Comparison of ENCODE assay signal across 8 mouse cellular contexts in the genomic region with DNA sequence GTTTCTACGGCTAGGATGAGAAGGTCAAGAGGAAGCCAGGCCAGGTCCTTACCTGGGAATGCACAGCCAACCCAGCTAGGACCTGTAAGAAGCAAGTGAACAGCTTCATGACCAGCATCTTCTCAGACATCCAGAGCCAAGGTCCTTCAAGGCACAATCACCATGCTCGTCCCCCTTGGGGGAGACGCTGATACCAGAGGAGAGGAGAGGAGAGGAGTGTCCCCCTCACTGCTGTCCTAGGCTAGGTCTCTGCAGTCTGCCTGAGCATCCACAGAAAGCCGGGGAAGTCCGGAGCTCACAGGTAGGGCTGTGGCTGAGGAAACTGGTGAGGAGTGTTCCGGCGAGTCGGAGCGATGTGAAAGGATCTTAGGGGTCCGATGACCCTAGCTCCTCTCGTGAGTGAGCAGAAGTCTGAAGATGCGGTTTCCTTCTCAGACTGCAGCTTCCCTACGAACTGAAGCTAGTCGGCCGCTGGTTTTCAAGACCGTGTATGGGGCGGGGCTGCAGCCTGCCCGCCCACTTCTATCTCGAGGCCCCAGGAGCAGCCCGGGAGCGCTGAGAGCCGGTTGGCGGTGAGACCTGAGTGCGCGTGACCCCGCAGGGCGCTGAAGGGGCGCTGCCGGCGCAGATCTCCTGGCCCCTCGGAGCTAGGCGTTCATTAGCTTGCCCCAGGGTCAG. TPM values are rescaled to one million over a fixed set of nuclear protein-coding genes. Genes with fewer than 3 reads are reported as not detected.
A peak's percentile ranks its signal among the peaks of the same experiment; 100 is the strongest.
DNase-seq lines count a peak whose midpoint lies in the region; ATAC-seq lines count a peak whose summit lies in the region.

No protein-coding gene starts in this region.

- H3K4me1 ChIP-seq in forebrain, embryonic 10.5 days = peaks cover 50% of the 10 kb centered on the region
- peaks cover 34% of the 10 kb centered on the region for H3K4me1 ChIP-seq in hindbrain, embryonic 16.5 days (ENCODE audit: control insufficient read depth, insufficient read depth, low read depth, low read length)
- peaks cover 16% of the 10 kb centered on the region for H3K4me1 ChIP-seq in liver, embryonic 15.5 days (replicated peaks)

- ATAC-seq in hindbrain, embryonic 16.5 days = no peak
- 0 out of 2 replicates have a peak, but pooled peaks have one; percentile 49 for ATAC-seq in liver, embryonic 15.5 days (ENCODE audit: insufficient read depth)

- H3K4me2 ChIP-seq in hindbrain, embryonic 16.5 days (ENCODE audit: low read length) = peak overlapping the region; percentile 78
- H3K4me2 ChIP-seq in liver, embryonic 15.5 days = peak overlapping the region; percentile 65

- H3K27ac ChIP-seq in forebrain, embryonic 10.5 days = peak overlapping the region; percentile 60
- no peak overlapping the region for H3K27ac ChIP-seq in hindbrain, embryonic 16.5 days (ENCODE audit: low read depth, low read length)
- H3K27ac ChIP-seq in liver, embryonic 15.5 days (replicated peaks) = no peak overlapping the region

- 3% methylated on average over 32 of the region's 32 CpGs for WGBS in forebrain, embryonic 10.5 days
- 4% methylated on average over 32 of the region's 32 CpGs for whole genome bisulfite sequencing in hindbrain, embryonic 16.5 days
- WGBS in liver, embryonic 15.5 days (ENCODE audit: insufficient replicate concordance) = 2% methylated on average over 32 of the region's 32 CpGs

- peak; percentile 65 for DNase-seq in CD4-positive helper T cell, adult 2 months (ENCODE audit: low read depth, low spot score)
- peak; percentile 57 for DNase-seq in Muller cell, postnatal 12 days (ENCODE audit: inconsistent ontology term)
- peak; percentile 37 for DNase-seq in forebrain, embryonic 10.5 days (ENCODE audit: extremely low spot score, low spot score)
- DNase-seq in natural killer cell, adult 2 months (ENCODE audit: low spot score in 2 of 2) = peak; percentile 19 to 44
- DNase-seq in right cerebral cortex, postnatal 36 days (ENCODE audit: low spot score in 2 of 2) = no peak
- DNase-seq in urinary bladder, postnatal 36 days (ENCODE audit: low spot score in 2 of 2) = no peak

- peak overlapping the region; percentile 63 for H3K9ac ChIP-seq in hindbrain, embryonic 16.5 days (ENCODE audit: low read depth, low read length)
- no peak overlapping the region for H3K9ac ChIP-seq in liver, embryonic 15.5 days

- H3K9me3 ChIP-seq in forebrain, embryonic 10.5 days = no peaks in the 10 kb centered on the region
- no peaks in the 10 kb centered on the region for H3K9me3 ChIP-seq in hindbrain, embryonic 16.5 days (ENCODE audit: control insufficient read depth, low read length)
- no peaks in the 10 kb centered on the region for H3K9me3 ChIP-seq in liver, embryonic 15.5 days (replicated peaks)

- peak overlapping the region; percentile 49 for H3K4me3 ChIP-seq in forebrain, embryonic 10.5 days
- peak overlapping the region; percentile 40 for H3K4me3 ChIP-seq in hindbrain, embryonic 16.5 days (ENCODE audit: low read length)
- peak overlapping the region; percentile 38 for H3K4me3 ChIP-seq in liver, embryonic 15.5 days (replicated peaks)

- no peaks in the 10 kb centered on the region for H3K36me3 ChIP-seq in forebrain, embryonic 10.5 days (replicated peaks)
- H3K36me3 ChIP-seq in hindbrain, embryonic 16.5 days (ENCODE audit: control insufficient read depth, insufficient read depth, low read length) = no peaks in the 10 kb centered on the region
- no peaks in the 10 kb centered on the region for H3K36me3 ChIP-seq in liver, embryonic 15.5 days (replicated peaks)

- peaks cover 82% of the 10 kb centered on the region for H3K27me3 ChIP-seq in forebrain, embryonic 10.5 days (ENCODE audit: poor library complexity, severe bottlenecking)
- peaks cover 7% of the 10 kb centered on the region; the same call in 1 of the 2 replicates for H3K27me3 ChIP-seq in hindbrain, embryonic 16.5 days (replicated peaks; ENCODE audit: control insufficient read depth, insufficient read depth, low read length)
- H3K27me3 ChIP-seq in liver, embryonic 15.5 days = peaks cover 67% of the 10 kb centered on the region

RNA-seq across cellular contexts. Expression of a gene that starts 0.6 kb away (rescaled TPM):
- 2.5 and 3.1 TPM in 2 replicates for polyA plus RNA-seq in forebrain, embryonic 10.5 days (2016; fragmentation: Nextera tagmentation; extraction: Ambion mirVana)
- polyA plus RNA-seq in hindbrain, embryonic 16.5 days (2015; fragmentation: Nextera tagmentation; extraction: Ambion mirVana) = 11.7 and 13.1 TPM in 2 replicates
- polyA plus RNA-seq in liver, embryonic 15.5 days (2015; fragmentation: Nextera tagmentation; extraction: Ambion mirVana) = 0.52 and 0.56 TPM in 2 replicates

RNA-seq across cellular contexts. Expression of a gene that starts 25.9 kb away (rescaled TPM):
- polyA plus RNA-seq in forebrain, embryonic 10.5 days (2016; fragmentation: Nextera tagmentation; extraction: Ambion mirVana) = 0.89 and 1.0 TPM in 2 replicates
- 39.0 and 39.4 TPM in 2 replicates for polyA plus RNA-seq in hindbrain, embryonic 16.5 days (2015; fragmentation: Nextera tagmentation; extraction: Ambion mirVana)
- 0.56 and 0.64 TPM in 2 replicates for polyA plus RNA-seq in liver, embryonic 15.5 days (2015; fragmentation: Nextera tagmentation; extraction: Ambion mirVana)

RNA-seq across cellular contexts. Expression of a gene that starts 42.3 kb away (rescaled TPM):
- polyA plus RNA-seq in forebrain, embryonic 10.5 days (2016; fragmentation: Nextera tagmentation; extraction: Ambion mirVana) = 123 and 129 TPM in 2 replicates
- polyA plus RNA-seq in hindbrain, embryonic 16.5 days (2015; fragmentation: Nextera tagmentation; extraction: Ambion mirVana) = 80.1 and 82.3 TPM in 2 replicates
- polyA plus RNA-seq in liver, embryonic 15.5 days (2015; fragmentation: Nextera tagmentation; extraction: Ambion mirVana) = 34.9 and 36.4 TPM in 2 replicates

Comparison
In these comparisons a context has a peak if more than half of its experiments do, and no peak if none do; other contexts are left out.
1. DNase-seq: peak in CD4-positive helper T cell, adult 2 months (single experiment), Muller cell, postnatal 12 days (single experiment), forebrain, embryonic 10.5 days (single experiment) and natural killer cell, adult 2 months (2 of 2); none in right cerebral cortex, postnatal 36 days (0 of 2) and urinary bladder, postnatal 36 days (0 of 2).
2. RNA of a gene that starts 25.9 kb away (polyA plus RNA-seq): 39.0 to 39.4 TPM in hindbrain, embryonic 16.5 days; 0.89 to 1.0 TPM in forebrain, embryonic 10.5 days and 0.56 to 0.64 TPM in liver, embryonic 15.5 days; every median in the first group is over 10 times any median in the second.
3. Peak in every context shown above with its lines, with median percentiles within 50 percentile points of each other: H3K4me3 ChIP-seq.